Mouse (Mus musculus) mesoderm, embryonic 11.5 days (tissue): ENCODE results near the gene U90926.

Experiments
- DNase-seq: peaks from one replicate; pipeline ENCODE4 v3.0.0-alpha.2; 2012; ENCODE audit warnings: low read depth, low spot score

The U90926 gene

GRCm38 (mm10) chr5:92215308-92215707 is at the start of gene U90926:
TSS of gene U90926 (minus strand) at chr5:92215408.
- DNase-seq: no peak

DNA sequence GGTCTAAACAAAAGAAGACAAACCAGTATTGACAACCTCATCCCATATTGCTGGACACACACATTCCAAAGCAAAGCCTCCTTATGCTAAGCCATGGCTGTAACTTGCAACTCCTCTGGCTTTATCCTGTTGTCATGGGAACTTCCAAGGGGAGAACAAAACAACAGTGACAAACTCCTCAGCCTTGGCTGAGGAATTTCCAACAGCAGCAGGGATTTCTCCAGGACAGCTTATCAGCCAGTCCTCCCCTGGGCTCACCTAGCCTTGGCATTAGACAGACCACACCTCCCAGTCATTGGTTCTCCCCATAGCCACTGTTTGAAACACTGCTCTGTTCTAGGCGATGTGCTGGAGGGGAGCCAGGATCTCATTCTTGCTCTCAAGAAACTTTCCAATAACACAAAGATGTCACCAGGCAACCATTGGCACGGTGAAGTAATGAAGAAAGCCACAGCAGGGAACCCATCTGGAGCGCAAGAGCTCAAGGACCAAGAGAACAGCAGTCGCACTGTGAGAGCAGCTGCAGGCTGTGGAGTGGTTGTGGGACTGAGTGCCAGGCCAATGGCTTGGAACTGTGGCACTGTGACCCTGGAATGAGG is 48.7 kb upstream of the U90926 start:
- peak; percentile 54 for DNase-seq

- DNase-seq: no peak
Measured at GRCm38 (mm10) chr5:92262646-92263045, 47.4 kb upstream of the U90926 start.

- peak; percentile 34 for DNase-seq
Measured at GRCm38 (mm10) chr5:92256218-92256617, 41.0 kb upstream of the U90926 start, which contains the start of gene Ppef2. TSS of gene Ppef2 (minus strand) at chr5:92256278.

DNA sequence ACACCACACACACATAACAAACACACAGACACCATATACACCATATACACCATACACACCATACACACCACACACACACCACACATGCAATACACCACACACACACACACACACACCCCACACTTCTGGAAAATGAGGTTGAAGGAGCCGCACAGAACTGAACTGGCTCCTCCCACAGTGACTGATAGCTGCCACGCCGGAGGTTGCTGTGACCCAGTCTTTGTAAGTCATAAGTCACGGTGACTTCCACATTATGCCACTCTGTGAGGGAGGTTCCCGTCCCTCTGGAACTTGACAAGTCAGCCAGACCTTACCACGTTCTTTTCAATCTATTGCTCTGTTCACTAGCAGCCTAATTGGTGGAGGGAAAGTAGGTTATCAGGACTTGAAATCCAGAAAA is 39.3 kb upstream of the U90926 start:
- DNase-seq: no peak

- peak; percentile 45 for DNase-seq
Measured at GRCm38 (mm10) chr5:92252797-92253343, 37.7 kb upstream of the U90926 start.

GRCm38 (mm10) chr5:92252031-92252430 is 36.8 kb upstream of the U90926 start:
- no peak for DNase-seq

DNA sequence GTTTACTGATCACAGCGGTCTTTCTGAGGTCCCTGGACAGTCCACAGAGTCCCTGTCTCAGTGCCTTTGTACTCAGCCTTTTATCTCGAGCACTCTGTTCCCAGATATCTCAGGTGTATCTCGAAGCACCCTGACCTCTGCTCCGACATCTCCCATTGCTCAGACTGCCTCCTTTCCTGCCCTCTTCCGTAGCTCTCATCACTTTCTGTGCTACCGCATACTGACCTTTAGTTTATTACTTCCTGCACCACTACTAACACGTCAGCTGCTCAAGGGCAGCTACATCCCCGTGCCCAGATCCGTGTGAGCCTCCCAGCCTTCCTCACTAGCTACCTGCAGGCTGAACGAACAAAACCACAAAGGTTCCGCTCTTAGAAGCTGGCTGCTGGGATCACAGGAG is 33.4 kb upstream of the U90926 start:
- DNase-seq: no peak

DNA sequence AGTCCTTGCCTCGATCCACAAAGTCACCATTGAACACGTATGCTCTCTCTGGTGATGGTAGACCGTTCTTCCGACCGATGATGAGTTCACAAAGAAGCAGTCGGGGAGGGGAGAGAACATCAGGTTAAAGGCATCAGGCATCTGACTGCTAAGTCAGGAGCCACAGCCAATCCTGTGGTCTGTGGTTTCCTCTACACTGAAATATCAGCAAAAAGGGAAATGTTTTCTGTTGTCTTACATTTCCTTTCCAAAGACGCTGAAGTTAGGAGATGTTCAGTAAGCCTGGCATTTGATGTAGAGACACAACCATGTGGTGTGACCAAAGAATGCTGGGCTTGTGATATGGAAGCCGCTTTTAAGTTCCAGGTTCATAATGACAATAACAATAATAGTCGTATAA is 30.3 kb upstream of the U90926 start:
- DNase-seq: no peak

GRCm38 (mm10) chr5:92244900-92245299 is 29.7 kb upstream of the U90926 start:
- no peak for DNase-seq

- DNase-seq: no peak
Measured at GRCm38 (mm10) chr5:92240769-92241168, 25.6 kb upstream of the U90926 start.

DNA sequence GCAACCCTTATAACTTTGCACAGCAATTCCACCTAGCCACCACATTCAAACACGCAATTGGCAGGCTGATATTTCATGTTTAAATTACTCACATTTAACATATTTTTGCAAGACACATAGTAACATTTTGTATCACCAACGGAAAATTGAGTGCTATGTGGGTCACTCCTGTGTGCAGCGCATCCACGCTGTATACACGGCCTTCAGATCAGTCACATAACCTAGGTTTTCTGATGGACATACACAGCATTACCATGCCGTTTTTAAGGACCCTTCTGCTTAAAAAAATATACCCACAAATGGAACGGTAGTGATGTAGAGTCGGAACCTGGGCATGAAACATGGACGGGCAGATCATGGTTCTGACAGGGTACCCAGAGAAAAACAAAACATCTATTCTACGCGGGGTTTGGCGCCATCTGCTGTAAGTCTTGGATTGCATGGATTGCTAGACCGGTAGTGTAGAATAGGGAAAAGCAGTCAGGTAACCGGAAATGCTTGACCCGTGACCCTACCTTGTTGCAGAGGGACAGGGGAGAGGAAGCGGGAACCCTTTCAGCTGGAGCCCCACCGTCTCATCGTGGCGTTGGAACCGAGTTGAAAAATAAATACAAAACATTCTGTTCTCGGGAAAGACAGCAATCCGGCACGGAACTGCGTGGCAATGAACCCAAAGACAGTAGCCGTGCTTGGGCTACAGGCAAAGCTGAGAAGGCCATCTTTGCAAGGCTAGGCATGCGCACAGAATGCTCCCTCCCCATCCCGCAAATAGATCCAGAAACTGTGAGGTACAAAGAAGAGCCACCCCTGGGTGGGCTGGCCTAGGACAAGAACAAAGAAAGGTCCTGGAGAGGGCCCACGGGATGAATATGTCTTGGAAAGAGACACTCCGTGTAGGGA is 24.4 kb upstream of the U90926 start:
- peak; percentile 45 for DNase-seq

DNA sequence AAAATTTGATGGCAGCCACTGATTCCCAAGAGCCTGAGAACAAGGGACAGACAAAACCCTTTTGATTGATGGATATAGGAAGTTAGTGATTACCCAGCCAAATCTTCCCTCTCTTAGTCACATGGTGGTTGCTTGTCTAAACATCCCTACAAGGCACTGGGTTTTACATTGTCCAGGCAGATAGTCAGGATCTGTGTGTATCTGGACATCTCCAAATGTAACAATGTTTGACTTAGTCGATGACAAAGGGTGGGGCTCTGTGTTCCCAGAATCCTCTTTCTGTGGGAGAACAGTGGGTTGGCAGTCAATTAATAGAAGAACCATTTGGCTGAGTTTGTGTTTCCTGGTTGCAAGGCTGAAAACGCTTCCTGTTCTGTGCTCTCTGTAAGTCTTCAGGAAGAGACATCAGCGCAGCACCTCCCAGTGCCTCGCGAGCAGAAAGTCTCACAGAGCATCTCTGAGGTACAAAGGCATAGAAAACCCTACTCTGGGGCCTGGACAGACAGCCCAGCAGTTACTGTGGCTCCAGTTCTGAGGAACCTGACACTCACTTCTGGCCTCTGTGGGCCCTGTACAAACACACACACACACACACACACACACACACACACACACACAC is 19.8 kb upstream of the U90926 start:
- DNase-seq: no peak

DNA sequence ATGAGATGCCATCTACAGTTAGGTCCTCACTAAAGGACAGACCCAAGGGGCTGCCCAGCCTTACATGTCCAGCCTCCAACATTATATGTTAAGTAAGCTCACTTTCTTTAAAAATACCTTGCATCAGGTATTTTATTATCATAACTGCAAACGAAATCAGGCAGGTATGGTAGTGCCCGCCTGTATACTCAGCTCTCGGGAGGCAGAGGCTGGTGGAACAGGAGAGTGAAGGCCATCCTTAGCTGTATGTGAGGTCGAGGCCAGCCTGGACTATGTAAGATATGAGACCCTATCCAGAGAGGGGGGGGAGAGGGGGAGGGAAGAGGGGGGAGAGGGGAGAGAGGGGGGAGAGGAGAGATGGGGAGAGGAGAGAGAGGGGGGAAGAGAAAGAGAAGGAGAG is 18.2 kb upstream of the U90926 start:
- no peak for DNase-seq

DNA sequence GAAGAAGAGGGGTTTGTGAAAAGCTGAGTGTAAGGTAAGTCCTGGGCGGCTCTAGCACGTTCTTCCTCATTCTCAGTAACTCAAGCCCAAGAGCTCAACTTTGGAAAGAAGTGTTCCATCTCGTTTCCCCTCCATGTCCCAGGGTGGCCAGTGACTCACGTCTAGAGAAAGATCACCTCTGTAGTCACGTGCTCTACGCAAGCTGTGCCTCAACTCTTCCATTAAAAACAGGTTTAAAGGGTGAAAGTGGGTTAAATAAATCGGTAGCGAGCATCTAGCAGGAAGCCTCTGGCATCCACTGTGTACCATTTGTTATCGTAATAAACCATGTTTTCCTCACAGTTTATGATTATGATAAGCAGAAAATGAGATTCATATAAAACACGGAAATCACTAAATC is 16.6 kb upstream of the U90926 start:
- no peak for DNase-seq

- no peak for DNase-seq
Measured at GRCm38 (mm10) chr5:92230306-92230705, 15.1 kb upstream of the U90926 start.

DNA sequence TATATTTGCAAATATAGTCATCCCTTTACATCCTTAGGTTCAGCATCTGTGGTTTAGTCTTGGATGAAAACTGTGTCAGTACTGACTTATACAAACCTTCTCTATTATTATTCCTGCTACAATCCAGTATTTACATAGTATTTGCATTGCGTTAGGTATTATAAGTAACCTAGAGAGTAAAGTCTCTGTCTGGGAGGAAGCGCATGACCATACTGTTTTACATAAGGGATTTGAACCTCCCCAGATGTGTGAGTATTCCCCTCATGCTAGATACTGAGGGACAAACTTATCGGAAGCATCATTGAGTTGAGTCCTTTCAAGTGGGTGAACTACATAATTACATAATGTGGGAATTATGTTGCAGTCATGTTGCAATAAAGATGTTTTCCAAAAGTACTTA is 14.3 kb upstream of the U90926 start:
- no peak for DNase-seq

- DNase-seq: no peak
Measured at GRCm38 (mm10) chr5:92228776-92229175, 13.6 kb upstream of the U90926 start.

GRCm38 (mm10) chr5:92227782-92228181 is 12.6 kb upstream of the U90926 start:
- no peak for DNase-seq

DNA sequence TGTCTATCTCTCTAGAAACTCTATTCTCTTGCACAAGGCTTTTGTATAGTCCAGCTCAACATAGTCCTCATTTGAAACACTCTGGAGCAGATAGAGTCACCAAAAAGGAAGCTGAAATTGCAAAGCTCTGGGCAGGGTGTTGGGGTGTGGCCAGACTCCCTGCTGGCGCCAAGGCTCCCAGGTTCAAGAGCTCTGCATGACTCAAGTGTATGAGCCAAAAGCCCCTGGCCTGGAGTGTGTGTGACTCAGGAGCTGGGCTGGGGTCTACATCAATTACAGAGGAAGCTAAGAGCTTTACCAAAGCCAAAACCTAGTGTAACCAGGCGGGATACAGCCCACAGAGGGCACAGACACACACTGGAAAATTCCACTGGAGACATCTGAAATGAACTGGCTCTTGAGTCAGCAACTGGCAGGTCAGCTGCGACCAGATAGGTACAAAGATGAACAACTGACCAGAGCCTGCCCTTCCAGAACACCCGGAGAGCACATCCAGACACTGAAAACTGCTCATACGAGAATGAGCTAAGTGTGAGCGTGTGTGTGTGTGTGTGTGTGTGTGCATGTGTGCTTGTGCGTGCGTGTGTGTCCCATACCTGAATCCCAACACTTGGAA is 5.2 kb upstream of the U90926 start:
- no peak for DNase-seq

DNA sequence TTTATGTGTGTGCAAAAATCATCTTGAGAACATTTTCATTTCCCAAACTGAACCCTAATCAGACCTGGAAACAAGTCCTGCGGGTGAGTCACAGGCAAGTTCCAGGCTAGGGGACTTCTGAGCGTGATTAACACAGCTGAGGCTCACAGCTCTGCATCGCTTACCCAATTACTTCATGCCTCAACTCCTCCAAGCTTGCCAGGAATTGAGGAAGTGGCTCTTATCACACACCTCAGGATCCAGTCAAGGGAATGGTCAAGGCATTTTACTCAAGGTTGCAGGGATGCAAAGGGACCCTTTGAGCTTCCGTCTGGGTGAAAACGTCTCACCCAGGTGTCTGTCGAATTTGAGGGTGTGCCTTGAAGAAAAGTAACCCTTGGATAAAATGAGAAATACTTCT is 4.6 kb upstream of the U90926 start:
- DNase-seq: no peak
